Mouse (Mus musculus) neural tube, embryonic 14.5 days (tissue): Measurements from ENCODE around the gene Rfx8. TPM values are rescaled to one million over a fixed set of nuclear protein-coding genes. Genes with fewer than 3 reads are reported as not detected.

Source experiments
- ATAC-seq: fragments of 200-750 bp; cut with Nextera tagmentation; 2 replicates; pipeline ENCODE4 v1.8.0; 2017; ENCODE audit warnings: low read depth, mild to moderate bottlenecking, moderate TSS enrichment, moderate library complexity
- H3K27ac ChIP-seq: fragments of 300-500 bp; sonication (generic); 2 replicates; pipeline ENCODE4 v1.5.1; 2014; ENCODE audit warnings: low read depth, mild to moderate bottlenecking, control low read depth, low read length, moderate library complexity, mixed read lengths
- H3K27me3 ChIP-seq: fragments of 300-500 bp; sonication (generic); 2 replicates; pipeline ENCODE4 v1.6.1; 2014; ENCODE audit warnings: low read length; ENCODE audit not compliant: control insufficient read depth, insufficient read depth
- H3K36me3 ChIP-seq: fragments of 300-500 bp; sonication (generic); 2 replicates; pipeline ENCODE4 v1.6.1; 2014; ENCODE audit warnings: low read length, mixed read lengths; ENCODE audit not compliant: control insufficient read depth, insufficient read depth
- H3K4me1 ChIP-seq: fragments of 300-500 bp; sonication (generic); 2 replicates; pipeline ENCODE4 v1.6.1; 2014; ENCODE audit warnings: low read length; ENCODE audit not compliant: control insufficient read depth, insufficient read depth
- H3K4me2 ChIP-seq: fragments of 300-500 bp; sonication (generic); 2 replicates; pipeline ENCODE4 v1.6.1; 2014; ENCODE audit warnings: mild to moderate bottlenecking, low read depth, low read length, control low read depth
- H3K4me3 ChIP-seq: fragments of 300-500 bp; sonication (generic); 2 replicates; pipeline ENCODE4 v1.5.1; 2014; ENCODE audit warnings: low read depth, low read length, control low read depth, mixed read lengths
- H3K9ac ChIP-seq: fragments of 300-500 bp; sonication (generic); replicated peaks from 2 replicates; pipeline ENCODE4 v1.6.1; 2014; ENCODE audit warnings: low read depth, mild to moderate bottlenecking, control low read depth, low read length, mixed read lengths
- H3K9me3 ChIP-seq: fragments of 300-500 bp; sonication (generic); 2 replicates; pipeline ENCODE4 v1.6.1; 2016; ENCODE audit warnings: low read length; ENCODE audit not compliant: control insufficient read depth
- WGBS: fragments of 180-500 bp; shearing (Covaris S2); extraction: QIAGEN DNeasy Blood & Tissue Kit; methylation state at CpG from one replicate; pipeline ENCODE4 v1.1.7; 2014; 5-methylcytosine and 5-hydroxymethylcytosine counted together
- polyA plus RNA-seq: library from polyadenylated mRNA; unstranded; fragments of >200 nt; fragmentation: Nextera tagmentation; extraction: Ambion mirVana; gene quantifications from 2 replicates; pipeline ENCODE4 v1.2.1, GENCODE M21; 2014

Gene Rfx8
- polyA plus RNA-seq, 1 experiment from 2014 or later = 0.16 TPM

DNA sequence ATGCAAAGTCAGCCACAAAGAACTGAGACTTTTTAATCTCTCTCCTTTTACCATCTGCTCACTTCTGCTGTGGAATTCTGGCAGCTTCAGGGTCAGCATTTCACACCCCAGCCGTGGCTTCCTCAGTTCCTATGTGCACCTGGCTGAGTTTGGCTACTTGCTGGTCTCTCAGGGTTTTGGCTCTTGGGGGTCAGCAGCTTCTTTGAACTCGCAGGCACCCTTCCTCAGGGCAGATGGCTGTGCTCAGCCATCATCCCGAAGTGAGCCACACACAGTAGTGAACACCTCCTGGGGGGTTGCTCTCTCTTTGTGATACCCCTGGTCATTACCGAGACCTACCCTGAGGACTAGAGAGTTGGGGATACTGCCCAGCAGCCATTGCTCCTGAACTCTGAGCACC lies 29.7 kb downstream of the Rfx8 start:
- no peak for ATAC-seq
- Histone ChIP-seq H3K4me1 (no peaks in the 10 kb centered on the region), H3K27me3 (no peaks in the 10 kb centered on the region), H3K4me3 (no peak overlapping the region), H3K27ac (no peak overlapping the region), H3K9me3 (no peaks in the 10 kb centered on the region), H3K36me3 (no peaks in the 10 kb centered on the region), H3K4me2 (no peak overlapping the region), H3K9ac (no peak overlapping the region)
- WGBS = 54% methylated on average over 4 of the region's 4 CpGs

DNA sequence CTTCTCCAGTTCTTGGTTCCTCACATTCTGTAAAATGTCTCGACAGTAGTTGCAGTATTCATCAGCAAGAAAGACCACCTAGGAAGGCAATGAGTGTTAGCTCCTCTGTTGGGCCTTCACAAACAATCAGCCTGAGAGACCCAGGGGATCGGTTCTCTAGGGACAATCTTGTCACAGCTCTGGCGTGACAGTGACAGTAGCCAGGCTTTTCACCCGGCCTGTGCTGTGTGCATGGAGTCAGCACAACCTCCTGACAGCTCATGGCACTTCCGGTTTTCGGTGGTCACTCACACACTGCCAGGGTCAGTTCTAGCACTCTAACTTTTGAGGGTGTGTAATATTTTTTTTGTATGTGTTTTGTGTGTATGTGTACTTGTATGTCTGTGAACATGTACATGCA lies 32.2 kb downstream of the Rfx8 start:
- WGBS = 71% methylated on average over 6 of the region's 6 CpGs
- Histone ChIP-seq H3K4me1 (no peaks in the 10 kb centered on the region), H3K27me3 (no peaks in the 10 kb centered on the region)

GRCm38 (mm10) chr1:39687279-39687678 lies 33.5 kb downstream of the Rfx8 start:
- H3K9ac ChIP-seq = no peak overlapping the region
- H3K4me3 ChIP-seq = no peak overlapping the region
- no peaks in the 10 kb centered on the region for H3K27me3 ChIP-seq
- H3K36me3 ChIP-seq = no peaks in the 10 kb centered on the region
- no peaks in the 10 kb centered on the region for H3K9me3 ChIP-seq
- 68% methylated on average over 9 of the region's 9 CpGs for WGBS
- H3K4me2 ChIP-seq = no peak overlapping the region
- no peak overlapping the region for H3K27ac ChIP-seq
- no peak for ATAC-seq
- H3K4me1 ChIP-seq = no peaks in the 10 kb centered on the region

More for the DNA sequence above, 32.2 kb downstream of the Rfx8 start:
- no peaks in the 10 kb centered on the region for H3K9me3 ChIP-seq
- no peaks in the 10 kb centered on the region for H3K36me3 ChIP-seq
- no peak overlapping the region for H3K27ac ChIP-seq
- no peak overlapping the region for H3K9ac ChIP-seq
- H3K4me2 ChIP-seq = no peak overlapping the region
- H3K4me3 ChIP-seq = no peak overlapping the region
- no peak for ATAC-seq

GRCm38 (mm10) chr1:39685841-39686240 lies 35.0 kb downstream of the Rfx8 start:
- Histone ChIP-seq H3K27me3 (no peaks in the 10 kb centered on the region), H3K4me2 (no peak overlapping the region), H3K36me3 (no peaks in the 10 kb centered on the region), H3K4me1 (no peaks in the 10 kb centered on the region), H3K9ac (no peak overlapping the region), H3K4me3 (no peak overlapping the region), H3K9me3 (no peaks in the 10 kb centered on the region), H3K27ac (no peak overlapping the region)
- WGBS = 3% methylated on average over 1 of the region's 1 CpGs
- peak; percentile 52; the same call in 1 of the 2 replicates for ATAC-seq

DNA sequence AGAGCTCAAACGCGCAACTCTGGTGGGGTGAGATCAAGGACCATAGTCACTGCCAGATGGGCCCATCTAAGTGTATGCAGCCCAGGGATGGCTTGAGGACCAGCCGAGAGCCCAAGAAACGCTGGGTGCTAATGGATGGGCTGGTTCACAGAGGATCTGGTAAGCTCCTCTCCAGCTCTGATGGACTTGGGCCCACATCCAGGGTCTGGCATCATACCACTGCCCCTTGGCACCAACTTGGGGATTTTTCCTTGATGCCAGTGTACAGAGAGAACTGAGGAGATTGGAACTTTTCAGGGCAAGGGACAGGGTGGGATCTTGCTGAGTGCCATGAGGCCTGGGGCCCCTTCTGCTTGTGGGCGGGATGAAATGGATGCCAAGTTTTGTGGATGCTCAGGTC lies 39.2 kb downstream of the Rfx8 start:
- Histone ChIP-seq H3K36me3 (no peaks in the 10 kb centered on the region), H3K4me2 (no peak overlapping the region), H3K4me1 (no peaks in the 10 kb centered on the region), H3K27ac (no peak overlapping the region), H3K9ac (no peak overlapping the region), H3K9me3 (no peaks in the 10 kb centered on the region), H3K4me3 (no peak overlapping the region), H3K27me3 (no peaks in the 10 kb centered on the region)
- 94% methylated on average over 5 of the region's 5 CpGs for WGBS
- no peak for ATAC-seq

- Histone ChIP-seq H3K27ac (no peak overlapping the region), H3K9me3 (no peaks in the 10 kb centered on the region), H3K4me1 (no peaks in the 10 kb centered on the region), H3K9ac (no peak overlapping the region), H3K4me3 (no peak overlapping the region), H3K36me3 (no peaks in the 10 kb centered on the region), H3K27me3 (no peaks in the 10 kb centered on the region), H3K4me2 (no peak overlapping the region)
- WGBS = 68% methylated on average over 6 of the region's 6 CpGs
- ATAC-seq = no peak
Observed at GRCm38 (mm10) chr1:39680546-39680945, 40.3 kb downstream of the Rfx8 start.

GRCm38 (mm10) chr1:39678883-39679282 lies 41.9 kb downstream of the Rfx8 start:
- H3K4me2 ChIP-seq = no peak overlapping the region
- no peaks in the 10 kb centered on the region for H3K9me3 ChIP-seq
- H3K9ac ChIP-seq = no peak overlapping the region
- H3K36me3 ChIP-seq = no peaks in the 10 kb centered on the region
- 81% methylated on average over 8 of the region's 8 CpGs for WGBS
- no peak for ATAC-seq
- H3K4me1 ChIP-seq = no peaks in the 10 kb centered on the region
- no peak overlapping the region for H3K27ac ChIP-seq
- no peak overlapping the region for H3K4me3 ChIP-seq
- no peaks in the 10 kb centered on the region for H3K27me3 ChIP-seq

- Histone ChIP-seq H3K9me3 (no peaks in the 10 kb centered on the region), H3K4me2 (no peak overlapping the region), H3K4me3 (no peak overlapping the region), H3K27ac (no peak overlapping the region), H3K36me3 (no peaks in the 10 kb centered on the region), H3K4me1 (no peaks in the 10 kb centered on the region), H3K27me3 (no peaks in the 10 kb centered on the region), H3K9ac (no peak overlapping the region)
- ATAC-seq = no peak
- 94% methylated on average over 5 of the region's 5 CpGs for WGBS
Observed at GRCm38 (mm10) chr1:39676221-39676876, 44.4 kb downstream of the Rfx8 start.

DNA sequence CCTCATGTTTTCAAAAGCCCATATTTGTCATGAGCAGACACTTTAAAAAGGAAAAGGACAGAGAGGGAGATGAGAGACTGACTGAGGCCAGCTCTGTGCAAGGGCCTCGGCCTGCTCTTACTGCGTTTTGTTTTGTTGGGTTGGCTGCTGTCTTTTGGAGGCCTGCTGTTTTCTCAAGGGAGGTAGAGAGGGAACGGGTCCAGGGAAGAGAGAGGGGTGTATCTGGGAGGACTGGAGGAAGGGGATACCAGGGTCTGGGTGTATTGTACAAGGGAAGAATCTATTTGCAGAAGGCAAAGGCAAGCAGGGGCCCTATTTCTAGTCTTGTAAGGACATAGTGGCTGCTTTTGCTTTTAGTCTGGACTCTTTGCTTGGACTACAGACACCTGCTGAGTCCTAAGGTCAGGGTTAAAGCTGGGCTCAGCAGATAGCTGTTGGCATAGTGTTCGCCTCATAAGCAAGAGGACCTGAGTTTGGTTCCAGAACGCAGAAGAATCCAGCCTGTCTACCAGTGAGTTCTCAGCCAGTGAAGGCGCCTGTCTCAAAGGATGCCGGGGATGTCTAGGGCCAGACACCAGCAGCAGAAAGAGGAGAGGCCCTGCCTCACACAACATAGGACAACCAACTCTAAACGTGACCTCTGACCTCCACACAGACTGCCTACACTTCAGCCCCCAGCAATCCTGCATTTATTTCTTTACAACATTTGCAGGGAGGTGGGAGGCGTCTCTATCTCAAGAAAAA lies 48.3 kb downstream of the Rfx8 start:
- WGBS = 80% methylated on average over 9 of the region's 9 CpGs

More for the DNA sequence above, 48.3 kb downstream of the Rfx8 start:
- Histone ChIP-seq H3K27me3 (no peaks in the 10 kb centered on the region), H3K9ac (no peak overlapping the region), H3K4me2 (no peak overlapping the region), H3K4me3 (no peak overlapping the region), H3K27ac (no peak overlapping the region), H3K36me3 (no peaks in the 10 kb centered on the region), H3K9me3 (no peaks in the 10 kb centered on the region), H3K4me1 (no peaks in the 10 kb centered on the region)
- ATAC-seq = no peak
